ENCODE assay signal across 25 mouse cellular contexts in genomic region chr4:98822478-98822877, GRCm38 (mm10). TPM values are rescaled to one million over a fixed set of nuclear protein-coding genes. Genes with fewer than 3 reads are reported as not detected.
"Had no signal": no experiment of that assay in that cellular context is flagged by ENCODE, and none has a peak within 500 bp of the region (broad histone marks: within the 10 kb centered on the region; RNA-seq: fewer than 3 reads in every experiment).

No protein-coding gene starts in this region.

- H3K36me3 ChIP-seq: midbrain, embryonic 10.5 days; midbrain, embryonic 12.5 days; neural tube, embryonic 12.5 days; stomach, embryonic 15.5 days had no signal

- H3K27ac ChIP-seq: liver, embryonic 14.5 days; midbrain, embryonic 10.5 days; midbrain, embryonic 12.5 days; neural tube, embryonic 12.5 days; stomach, embryonic 15.5 days; stomach, postnatal 0 days had no signal

- H3K4me3 ChIP-seq: midbrain, embryonic 10.5 days; midbrain, embryonic 12.5 days; neural tube, embryonic 12.5 days; stomach, embryonic 15.5 days had no signal

- H3K9me3 ChIP-seq: midbrain, embryonic 10.5 days; midbrain, embryonic 12.5 days; neural tube, embryonic 12.5 days; stomach, embryonic 15.5 days had no signal

- H3K4me1 ChIP-seq: midbrain, embryonic 12.5 days had no signal

- H3K4me2 ChIP-seq: midbrain, embryonic 12.5 days; neural tube, embryonic 12.5 days; stomach, embryonic 15.5 days had no signal

- H3K9ac ChIP-seq: liver, embryonic 14.5 days; midbrain, embryonic 12.5 days; neural tube, embryonic 12.5 days; stomach, embryonic 15.5 days had no signal

- DNase-seq: lung, adult 2 months; lung, postnatal 10 days; lung, postnatal 4 days; right cerebral cortex, postnatal 14 days; thymus, adult 2 months; thymus, postnatal 25 days; thymus, postnatal 4 days had no signal

- H3K27me3 ChIP-seq: stomach, embryonic 15.5 days had no signal

RNA-seq across cellular contexts. Expression of gene I0C0044D17Rik, which starts 1.2 kb away (rescaled TPM):
- total RNA-seq: megakaryocyte, adult 5-6 weeks; megakaryocyte-erythroid progenitor cell, adult 5-6 weeks; midbrain, postnatal 0 days; monocyte, adult 5-6 weeks; neutrophil, adult 5-6 weeks had no signal
- polyA plus RNA-seq: liver, embryonic 14.5 days; liver, embryonic 16.5 days; lung, adult 2 months; lung, embryonic 16.5 days; midbrain, embryonic 10.5 days; midbrain, embryonic 12.5 days; midbrain, embryonic 14.5 days; midbrain, postnatal 0 days; neural tube, embryonic 12.5 days; neural tube, embryonic 14.5 days; spleen, adult 2 months; stomach, embryonic 15.5 days; stomach, postnatal 0 days; testis, adult 2 months; thymus, adult 2 months; urinary bladder, adult 2 months had no signal

RNA-seq across cellular contexts. Expression of gene Kank4, which starts 5.1 kb away (rescaled TPM):
- total RNA-seq: megakaryocyte-erythroid progenitor cell, adult 5-6 weeks; monocyte, adult 5-6 weeks; neutrophil, adult 5-6 weeks had no signal
